Mouse (Mus musculus) erythroblast, embryonic 14.5 days (primary cell): ENCODE measurements around the gene Carmil3.

ENCODE experiments used
- GATA1 ChIP-seq: IDR thresholded peaks from 2 replicates; pipeline ENCODE4 v1.6.1; 2012; ENCODE audit warnings: low read length, inconsistent platforms, mixed read lengths
- TAL1 ChIP-seq: IDR thresholded peaks from 3 replicates; pipeline ENCODE4 v1.6.1; 2012; ENCODE audit warnings: low read length, inconsistent platforms, mixed read lengths

GRCm38 (mm10) chr14:55551347-55551746 is 60.9 kb downstream of the Carmil3 start:
- TF ChIP-seq TAL1 (no peak), GATA1 (no peak)
